Mouse (Mus musculus) monocyte, adult 2 months (primary cell): ENCODE data around the gene Ddo.

Experiments
- DNase-seq, 2 experiments: peaks; one replicate each; pipeline ENCODE4 v3.0.0; 2022; ENCODE audit warnings: low spot score in 2 of 2, low read depth in 1 of 2

Gene Ddo

GRCm38 (mm10) chr10:40629656-40630311 lies at the start of gene Ddo:
TSS of gene Ddo (plus strand) at chr10:40630011.
- no peak for DNase-seq

GRCm38 (mm10) chr10:40583584-40584255 lies 46.1 kb upstream of the Ddo start:
- DNase-seq, result no peak

GRCm38 (mm10) chr10:40592186-40592585 lies 37.6 kb upstream of the Ddo start:
- DNase-seq, result no peak

- no peak for DNase-seq
These were observed 32.6 kb upstream of the Ddo start for GRCm38 (mm10) chr10:40597177-40597576.

GRCm38 (mm10) chr10:40604706-40605394 lies 25.0 kb upstream of the Ddo start:
- no peak for DNase-seq

- DNase-seq, result no peak
These were observed 11.8 kb upstream of the Ddo start for GRCm38 (mm10) chr10:40617973-40618372.

- no peak for DNase-seq
These were observed 10.1 kb upstream of the Ddo start for GRCm38 (mm10) chr10:40619760-40620159.

GRCm38 (mm10) chr10:40629140-40629539 lies 671 bp upstream of the Ddo start:
- DNase-seq, result no peak

- no peak for DNase-seq
These were observed 646 bp downstream of the Ddo start for GRCm38 (mm10) chr10:40630457-40630856.

GRCm38 (mm10) chr10:40630961-40631360 lies 1.1 kb downstream of the Ddo start:
- DNase-seq, result no peak

GRCm38 (mm10) chr10:40632087-40632486 lies 2.3 kb downstream of the Ddo start:
- no peak for DNase-seq

GRCm38 (mm10) chr10:40637331-40637730 lies 7.5 kb downstream of the Ddo start:
- no peak for DNase-seq

- no peak for DNase-seq
These were observed 8.5 kb downstream of the Ddo start for GRCm38 (mm10) chr10:40638276-40638675.

GRCm38 (mm10) chr10:40638823-40639819 lies 9.3 kb downstream of the Ddo start:
- DNase-seq, result no peak

- no peak for DNase-seq
These were observed 10.6 kb downstream of the Ddo start for GRCm38 (mm10) chr10:40640406-40640805.

GRCm38 (mm10) chr10:40641901-40642300 lies 12.1 kb downstream of the Ddo start:
- DNase-seq, result no peak

- no peak for DNase-seq
These were observed 13.3 kb downstream of the Ddo start for GRCm38 (mm10) chr10:40643126-40643525.

GRCm38 (mm10) chr10:40644456-40644855 lies 14.6 kb downstream of the Ddo start:
- DNase-seq, result no peak

GRCm38 (mm10) chr10:40645346-40645745 lies 15.5 kb downstream of the Ddo start:
- no peak for DNase-seq

GRCm38 (mm10) chr10:40648776-40649175 lies 19.0 kb downstream of the Ddo start:
- no peak for DNase-seq

GRCm38 (mm10) chr10:40649634-40650033 lies 19.8 kb downstream of the Ddo start:
- no peak for DNase-seq
